Mouse (Mus musculus) midbrain, embryonic 10.5 days (tissue): Measurements from ENCODE around the gene Cspg5. TPM values are rescaled to one million over a fixed set of nuclear protein-coding genes. Genes with fewer than 3 reads are reported as not detected.

Source experiments
- DNase-seq: peaks from one replicate; pipeline ENCODE4 v3.0.0-alpha.2; 2017; ENCODE audit warnings: low spot score
- H3K27ac ChIP-seq: fragments of 300-500 bp; sonication (generic); replicated peaks from 2 replicates; pipeline ENCODE4 v1.5.1; 2016; ENCODE audit warnings: mild to moderate bottlenecking
- H3K27me3 ChIP-seq: fragments of 300-500 bp; sonication (generic); 2 replicates; pipeline ENCODE4 v1.6.1; 2016; ENCODE audit warnings: low read depth, mild to moderate bottlenecking; ENCODE audit not compliant: poor library complexity, severe bottlenecking
- H3K36me3 ChIP-seq: fragments of 300-500 bp; sonication (generic); 2 replicates; pipeline ENCODE4 v1.6.1; 2016; ENCODE audit warnings: mild to moderate bottlenecking, moderate library complexity
- H3K4me1 ChIP-seq: fragments of 300-500 bp; sonication (generic); 2 replicates; pipeline ENCODE4 v1.6.1; 2016
- H3K4me3 ChIP-seq: fragments of 300-500 bp; sonication (generic); 2 replicates; pipeline ENCODE4 v1.5.1; 2016; ENCODE audit warnings: mild to moderate bottlenecking, moderate library complexity
- H3K9me3 ChIP-seq: fragments of 300-500 bp; sonication (generic); replicated peaks from 2 replicates; pipeline ENCODE4 v1.6.1; 2016; ENCODE audit warnings: mild to moderate bottlenecking
- WGBS: fragments of 180-500 bp; shearing (Covaris S2); methylation state at CpG from one replicate; pipeline ENCODE4 v1.1.7; 2016; 5-methylcytosine and 5-hydroxymethylcytosine counted together
- polyA plus RNA-seq: library from polyadenylated mRNA; unstranded; fragments of >200 nt; fragmentation: Nextera tagmentation; extraction: Ambion mirVana; gene quantifications from 2 replicates; pipeline ENCODE4 v1.2.1, GENCODE M21; 2016

Gene Cspg5
- polyA plus RNA-seq, 1 experiment from 2014 or later: 8.4 TPM

DNA sequence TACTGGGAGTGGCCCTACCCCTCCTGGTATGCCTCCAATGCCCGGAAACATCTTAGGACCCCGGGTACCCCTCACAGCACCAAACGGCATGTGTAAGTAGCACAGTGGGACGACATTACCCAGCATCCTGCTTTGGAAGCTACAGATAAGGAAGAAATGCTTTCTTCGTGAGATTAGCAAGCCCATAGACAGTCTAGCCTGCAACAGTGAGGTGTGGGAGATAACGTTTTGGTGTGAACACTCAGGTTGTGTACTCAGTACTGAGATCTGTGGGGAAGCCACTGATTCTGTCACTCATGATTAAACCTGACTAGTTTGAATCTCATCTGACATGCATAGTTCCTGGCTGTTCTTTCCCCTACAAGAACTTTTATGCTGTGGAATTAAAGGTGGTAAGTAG lies 8.6 kb upstream of the Cspg5 start:
- H3K36me3 ChIP-seq: peaks cover 99% of the 10 kb centered on the region
- no peak overlapping the region for H3K27ac ChIP-seq
- H3K27me3 ChIP-seq: no peaks in the 10 kb centered on the region
- WGBS: 93% methylated on average over 6 of the region's 6 CpGs
- no peak overlapping the region for H3K4me3 ChIP-seq
- no peak for DNase-seq
- no peaks in the 10 kb centered on the region for H3K4me1 ChIP-seq
- no peaks in the 10 kb centered on the region for H3K9me3 ChIP-seq

GRCm38 (mm10) chr9:110244567-110244888 lies 945 bp downstream of the Cspg5 start:
- Histone ChIP-seq H3K27ac (peak overlapping the region; percentile 89; the same call in 1 of the 2 replicates), H3K36me3 (peaks cover 38% of the 10 kb centered on the region), H3K9me3 (no peaks in the 10 kb centered on the region), H3K27me3 (peaks cover 51% of the 10 kb centered on the region), H3K4me3 (peak overlapping the region; percentile 81), H3K4me1 (peaks cover 43% of the 10 kb centered on the region)
- 28% methylated on average over 7 of the region's 7 CpGs for WGBS
- no peak for DNase-seq

DNA sequence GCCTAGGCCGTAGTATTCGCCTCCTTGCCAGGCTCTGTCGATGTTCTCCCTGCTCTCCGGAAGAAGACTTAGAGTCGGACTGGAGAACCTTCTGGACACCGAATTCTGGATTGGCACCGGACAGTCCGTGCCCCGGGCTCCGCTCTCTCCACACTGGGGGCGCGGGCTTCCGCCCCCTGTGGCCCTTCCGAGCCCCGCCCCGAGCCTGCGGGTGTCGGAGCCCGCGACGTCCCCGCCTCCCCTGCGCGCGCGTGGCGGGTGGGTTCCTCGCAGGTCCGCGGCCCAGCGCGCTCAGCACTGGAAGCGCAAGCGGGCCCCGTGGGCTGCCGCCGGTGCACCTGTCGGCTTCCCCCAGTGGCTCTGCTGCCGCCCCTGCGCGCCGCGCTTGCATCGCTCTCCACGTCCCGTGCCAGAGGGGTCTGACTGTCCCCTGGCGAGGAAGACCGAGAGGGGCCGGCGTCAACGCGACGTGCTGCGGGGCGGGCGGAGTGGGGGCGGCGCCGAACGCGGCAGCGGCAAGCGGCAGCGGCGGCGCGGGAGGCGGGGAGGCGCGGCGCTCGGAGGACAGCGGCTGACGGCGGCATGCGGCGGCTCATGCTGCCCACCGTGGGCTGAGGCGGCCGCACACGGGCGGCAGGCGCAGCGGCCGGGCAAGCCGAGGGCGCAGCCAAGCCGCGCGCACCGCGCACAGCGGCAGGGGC lies 1.5 kb downstream of the Cspg5 start:
- Histone ChIP-seq H3K4me3 (peak overlapping the region; percentile 81), H3K9me3 (no peaks in the 10 kb centered on the region), H3K36me3 (peaks cover 34% of the 10 kb centered on the region), H3K27me3 (peaks cover 51% of the 10 kb centered on the region), H3K27ac (peak overlapping the region; percentile 89), H3K4me1 (peaks cover 48% of the 10 kb centered on the region)
- 1% methylated on average over 92 of the region's 93 CpGs for WGBS
- DNase-seq: peak; percentile 60

- no peaks in the 10 kb centered on the region for H3K9me3 ChIP-seq
- peaks cover 56% of the 10 kb centered on the region for H3K4me1 ChIP-seq
- H3K27ac ChIP-seq: peak overlapping the region; percentile 89
- H3K27me3 ChIP-seq: peaks cover 51% of the 10 kb centered on the region
- peaks cover 27% of the 10 kb centered on the region for H3K36me3 ChIP-seq
- H3K4me3 ChIP-seq: peak overlapping the region; percentile 81
- DNase-seq: peak; percentile 71
- 2% methylated on average over 40 of the region's 40 CpGs for WGBS
Observed at GRCm38 (mm10) chr9:110245590-110246320, 2.2 kb downstream of the Cspg5 start.

DNA sequence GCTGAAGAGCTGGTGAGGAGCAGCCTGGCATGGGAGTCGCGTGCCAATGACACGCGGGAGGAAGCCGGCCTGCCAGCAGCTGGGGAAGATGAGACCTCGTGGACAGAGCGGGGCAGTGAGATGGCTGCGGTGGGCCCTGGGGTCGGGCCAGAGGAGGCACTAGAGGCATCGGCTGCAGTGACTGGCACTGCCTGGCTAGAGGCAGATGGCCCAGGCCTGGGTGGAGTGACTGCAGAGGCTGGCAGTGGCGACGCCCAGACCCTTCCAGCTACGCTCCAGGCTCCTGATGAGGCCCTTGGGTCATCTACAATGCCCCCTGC lies 2.7 kb downstream of the Cspg5 start:
- no peaks in the 10 kb centered on the region for H3K9me3 ChIP-seq
- peaks cover 22% of the 10 kb centered on the region for H3K36me3 ChIP-seq
- peaks cover 51% of the 10 kb centered on the region for H3K27me3 ChIP-seq
- 48% methylated on average over 13 of the region's 13 CpGs for WGBS
- no peak for DNase-seq
- H3K27ac ChIP-seq: peak overlapping the region; percentile 89
- peak overlapping the region; percentile 81 for H3K4me3 ChIP-seq
- H3K4me1 ChIP-seq: peaks cover 61% of the 10 kb centered on the region

- WGBS: 89% methylated on average over 10 of the region's 10 CpGs
- Histone ChIP-seq H3K27me3 (peaks cover 47% of the 10 kb centered on the region), H3K36me3 (peaks cover 18% of the 10 kb centered on the region), H3K9me3 (no peaks in the 10 kb centered on the region), H3K27ac (peak overlapping the region; percentile 89; the same call in 1 of the 2 replicates), H3K4me1 (peaks cover 66% of the 10 kb centered on the region), H3K4me3 (no peak overlapping the region)
- DNase-seq: no peak
Observed at GRCm38 (mm10) chr9:110247049-110247448, 3.5 kb downstream of the Cspg5 start.

DNA sequence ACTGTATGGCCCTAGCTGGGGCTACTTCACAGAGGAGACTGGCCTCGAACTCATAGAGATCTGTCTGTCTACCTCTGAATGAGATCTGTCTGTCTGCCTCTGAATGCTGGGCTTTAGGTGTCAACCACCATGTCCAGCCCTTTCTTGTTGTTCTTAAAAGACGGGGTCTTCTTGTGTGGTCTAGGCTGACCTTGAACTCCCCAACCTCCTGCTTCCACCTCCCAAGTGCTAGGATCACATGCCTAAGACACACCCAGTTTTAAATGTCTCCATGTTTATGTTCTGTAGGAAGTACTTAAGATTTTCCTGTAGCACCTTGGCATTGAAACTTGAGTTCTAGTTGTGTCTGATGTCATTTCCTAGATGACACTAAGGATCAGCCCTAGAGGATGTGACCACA lies 5.3 kb downstream of the Cspg5 start:
- Histone ChIP-seq H3K36me3 (peaks cover 12% of the 10 kb centered on the region; the same call in 1 of the 2 replicates), H3K27ac (peak overlapping the region; percentile 93), H3K4me3 (no peak overlapping the region), H3K4me1 (peaks cover 66% of the 10 kb centered on the region), H3K27me3 (peaks cover 31% of the 10 kb centered on the region), H3K9me3 (no peaks in the 10 kb centered on the region)
- 88% methylated on average over 2 of the region's 2 CpGs for WGBS
- DNase-seq: no peak

- Histone ChIP-seq H3K9me3 (no peaks in the 10 kb centered on the region), H3K36me3 (peaks cover 12% of the 10 kb centered on the region; the same call in 1 of the 2 replicates), H3K4me1 (peaks cover 58% of the 10 kb centered on the region), H3K27me3 (peaks cover 20% of the 10 kb centered on the region), H3K27ac (peak overlapping the region; percentile 93), H3K4me3 (peak overlapping the region; percentile 41)
- WGBS: 8% methylated on average over 11 of the region's 11 CpGs
- DNase-seq: peak; percentile 82
Observed at GRCm38 (mm10) chr9:110249823-110250543, 6.4 kb downstream of the Cspg5 start.

GRCm38 (mm10) chr9:110250776-110251175 lies 7.2 kb downstream of the Cspg5 start:
- peaks cover 58% of the 10 kb centered on the region for H3K4me1 ChIP-seq
- WGBS: 88% methylated on average over 14 of the region's 14 CpGs
- peak overlapping the region; percentile 93 for H3K27ac ChIP-seq

GRCm38 (mm10) chr9:110255407-110256019 lies 11.9 kb downstream of the Cspg5 start:
- Histone ChIP-seq H3K27me3 (no peaks in the 10 kb centered on the region), H3K9me3 (no peaks in the 10 kb centered on the region), H3K4me1 (peaks cover 41% of the 10 kb centered on the region), H3K27ac (peak overlapping the region; percentile 84), H3K4me3 (peak overlapping the region; percentile 11; the same call in 1 of the 2 replicates), H3K36me3 (peaks cover 12% of the 10 kb centered on the region)
- peak; percentile 74 for DNase-seq
- 44% methylated on average over 15 of the region's 15 CpGs for WGBS

More at GRCm38 (mm10) chr9:110250776-110251175, 7.2 kb downstream of the Cspg5 start:
- no peak for DNase-seq
- Histone ChIP-seq H3K27me3 (peaks cover 16% of the 10 kb centered on the region; the same call in 1 of the 2 replicates), H3K4me3 (no peak overlapping the region), H3K9me3 (no peaks in the 10 kb centered on the region), H3K36me3 (peaks cover 12% of the 10 kb centered on the region; the same call in 1 of the 2 replicates)

DNA sequence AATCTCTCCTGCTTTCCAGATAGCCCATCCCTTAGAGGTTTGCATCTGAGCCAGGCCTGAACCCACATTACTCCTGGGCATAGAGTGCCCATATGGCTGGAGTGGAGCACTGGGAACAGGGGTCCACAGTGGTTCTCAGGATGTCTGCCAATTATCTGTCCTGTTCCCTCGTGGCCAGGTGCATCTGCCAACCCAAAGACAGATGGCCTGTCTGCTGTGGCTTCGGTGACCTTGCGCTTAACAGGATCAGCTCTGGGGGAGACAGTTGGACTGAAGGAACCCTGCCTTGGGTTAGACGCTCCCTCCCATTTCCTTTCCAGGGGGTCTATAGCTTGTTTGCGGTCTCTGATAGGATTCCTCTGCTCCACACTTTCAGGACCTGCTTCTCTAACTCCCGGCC lies 15.1 kb downstream of the Cspg5 start:
- WGBS: 84% methylated on average over 6 of the region's 6 CpGs
- peaks cover 28% of the 10 kb centered on the region for H3K4me1 ChIP-seq
- DNase-seq: no peak
- H3K4me3 ChIP-seq: no peak overlapping the region
- H3K36me3 ChIP-seq: peaks cover 12% of the 10 kb centered on the region
- H3K27me3 ChIP-seq: no peaks in the 10 kb centered on the region
- peak overlapping the region; percentile 50 for H3K27ac ChIP-seq
- H3K9me3 ChIP-seq: no peaks in the 10 kb centered on the region

- 89% methylated on average over 3 of the region's 3 CpGs for WGBS
- no peak for DNase-seq
- no peaks in the 10 kb centered on the region for H3K9me3 ChIP-seq
- H3K4me3 ChIP-seq: no peak overlapping the region
- H3K36me3 ChIP-seq: peaks cover 12% of the 10 kb centered on the region
- H3K4me1 ChIP-seq: peaks cover 28% of the 10 kb centered on the region
- peak overlapping the region; percentile 50; the same call in 1 of the 2 replicates for H3K27ac ChIP-seq
- no peaks in the 10 kb centered on the region for H3K27me3 ChIP-seq
Observed at GRCm38 (mm10) chr9:110259118-110259517, 15.5 kb downstream of the Cspg5 start.
